Mouse (Mus musculus) layer of hippocampus, adult 9-10 months (tissue): ENCODE data around the gene Mpp4.
A peak's percentile ranks its signal among the peaks of the same experiment; 100 is the strongest.

Source experiments
- DNase-seq: peaks from one replicate; pipeline ENCODE4 v3.0.0; 2022; ENCODE audit warnings: low spot score

Mpp4 gene

GRCm38 (mm10) chr1:59167654-59168425 is 4.7 kb upstream of the Mpp4 start:
- DNase-seq, result no peak

GRCm38 (mm10) chr1:59166232-59166905 is 3.2 kb upstream of the Mpp4 start:
- DNase-seq, result no peak

- no peak for DNase-seq
These were observed 729 bp upstream of the Mpp4 start for GRCm38 (mm10) chr1:59163918-59164317.

DNA sequence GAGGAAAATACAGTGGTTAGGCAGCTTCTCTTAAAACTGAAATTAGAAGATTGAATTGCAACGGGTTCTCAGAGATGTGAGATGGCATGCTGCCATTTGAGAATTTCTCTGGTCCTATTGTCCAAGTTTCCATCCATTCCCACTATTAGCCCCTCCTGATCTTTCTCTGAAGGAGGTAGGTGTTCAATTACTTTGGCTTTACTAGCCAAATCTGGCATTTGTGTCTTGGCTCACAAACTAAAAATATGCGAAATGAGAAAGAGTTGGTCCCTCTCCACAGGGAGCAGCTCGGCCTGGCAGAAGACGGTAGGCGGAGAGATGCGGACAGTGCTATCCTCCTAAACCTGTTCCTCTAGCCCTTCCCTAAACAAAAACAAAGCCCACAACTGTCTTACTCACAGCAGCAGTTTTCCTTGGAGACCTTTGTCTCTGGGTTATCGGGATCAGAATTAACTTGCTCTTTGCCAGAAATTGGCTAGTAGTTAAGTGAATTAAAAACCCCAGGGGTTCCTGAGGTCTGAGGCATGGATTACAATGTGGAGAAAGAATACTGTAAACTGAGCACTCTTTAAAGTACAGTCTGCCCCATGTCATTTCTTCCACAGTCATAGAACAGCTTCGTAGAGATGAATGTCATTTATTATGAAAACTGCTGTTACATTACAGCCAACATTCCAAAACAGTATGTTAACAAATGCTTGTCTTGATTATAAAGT is 722 bp downstream of the Mpp4 start:
- DNase-seq, result no peak

GRCm38 (mm10) chr1:59161396-59161795 is 1.8 kb downstream of the Mpp4 start:
- no peak for DNase-seq

DNA sequence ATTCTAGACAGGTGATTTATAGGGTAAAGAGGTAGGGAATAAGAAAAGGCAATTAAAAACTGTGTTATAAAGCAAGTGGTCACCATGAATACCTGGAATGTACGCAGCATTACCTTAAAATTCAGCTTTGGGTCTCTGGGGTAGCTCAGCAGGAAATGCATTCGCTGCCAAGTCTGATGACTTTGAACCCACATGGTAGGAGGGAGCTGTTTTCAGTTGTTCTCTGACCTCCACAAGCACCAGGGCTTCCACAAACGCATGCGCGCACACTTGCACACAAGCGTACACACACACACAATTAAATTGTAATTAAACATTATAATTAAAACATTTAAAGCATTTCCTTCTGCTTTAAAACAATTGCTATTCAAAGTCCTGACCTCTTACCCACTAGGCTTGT is 2.3 kb downstream of the Mpp4 start:
- DNase-seq, result no peak

DNA sequence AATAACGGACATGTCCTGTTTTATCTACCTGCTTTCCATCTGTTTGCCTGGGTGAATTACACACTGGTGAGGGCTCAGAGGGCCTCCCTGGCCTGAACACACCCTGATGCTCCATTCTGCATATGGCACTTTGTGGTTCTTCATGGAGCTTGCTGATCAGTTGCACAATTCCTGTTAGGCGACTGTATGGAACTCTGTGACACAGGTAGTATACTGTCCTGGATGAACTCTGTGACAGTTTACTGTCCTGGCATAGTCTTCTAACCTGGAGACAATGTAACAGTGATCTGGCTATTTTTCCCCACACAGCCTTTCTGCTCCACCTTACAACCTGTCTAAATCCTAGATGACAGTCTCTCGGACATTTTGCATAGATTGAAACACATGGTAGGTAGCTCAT is 4.1 kb downstream of the Mpp4 start:
- no peak for DNase-seq

DNA sequence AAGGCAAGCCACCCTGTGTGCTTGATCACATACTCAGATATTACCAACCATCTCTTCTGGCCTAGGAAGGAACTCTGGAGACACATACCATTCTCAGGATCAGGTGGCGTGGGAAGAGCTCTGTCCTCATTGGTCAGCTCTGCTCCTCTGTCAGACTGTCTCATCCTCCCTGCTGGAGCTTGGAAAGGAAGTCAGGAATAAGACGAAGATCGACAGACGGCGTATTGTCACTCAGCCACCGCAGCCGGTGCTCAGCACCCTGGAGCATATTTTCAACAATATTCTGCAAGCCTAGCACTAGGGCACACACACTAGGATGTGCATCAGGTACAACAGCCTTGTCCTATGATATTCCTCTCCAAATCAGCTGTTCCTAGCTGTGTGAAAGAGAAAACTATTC is 4.7 kb downstream of the Mpp4 start:
- no peak for DNase-seq

DNA sequence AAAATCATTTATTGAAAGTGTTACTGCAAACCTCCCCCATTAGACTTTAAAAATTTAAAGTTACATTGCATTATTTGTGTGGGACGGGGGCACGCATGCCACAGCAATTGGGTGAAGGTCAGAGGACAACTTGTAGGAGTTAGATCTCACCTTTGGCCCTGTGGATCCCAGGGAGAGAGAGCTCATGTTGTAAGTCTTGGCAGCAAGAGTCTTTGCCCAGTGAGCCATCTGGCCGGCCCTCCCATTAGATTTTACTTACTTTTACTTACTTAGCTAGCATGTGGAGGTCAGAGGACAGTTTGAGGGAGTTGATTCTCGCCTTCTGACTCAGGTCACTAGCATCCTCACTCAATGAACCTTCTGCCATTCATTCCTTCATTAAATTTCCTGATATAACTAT is 5.3 kb downstream of the Mpp4 start:
- no peak for DNase-seq

GRCm38 (mm10) chr1:59152346-59152745 is 10.8 kb downstream of the Mpp4 start:
- no peak for DNase-seq

GRCm38 (mm10) chr1:59150542-59150941 is 12.6 kb downstream of the Mpp4 start:
- DNase-seq, result no peak

- DNase-seq, result no peak
These were observed 18.6 kb downstream of the Mpp4 start for GRCm38 (mm10) chr1:59144543-59144942.

- DNase-seq, result no peak
These were observed 20.4 kb downstream of the Mpp4 start for GRCm38 (mm10) chr1:59142809-59143208.

DNA sequence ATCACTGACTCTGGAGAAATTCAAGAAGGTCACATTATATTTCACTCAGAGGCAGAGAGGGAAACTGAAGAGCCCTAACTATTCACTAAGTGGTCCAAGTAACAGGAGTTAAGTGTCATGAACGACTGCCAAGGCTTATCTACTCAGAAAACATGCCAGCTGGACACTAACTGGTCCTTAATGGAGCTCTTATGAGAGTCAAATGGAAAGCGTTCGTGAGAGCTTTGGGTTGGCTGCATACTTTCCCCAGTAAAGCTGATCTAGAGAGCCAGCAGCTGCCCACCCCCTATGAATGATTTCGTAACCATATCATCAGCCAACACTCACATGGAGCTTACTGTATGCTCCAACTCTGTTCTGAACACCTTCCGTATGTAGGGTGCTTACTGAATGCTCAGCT is 28.8 kb downstream of the Mpp4 start:
- no peak for DNase-seq

DNA sequence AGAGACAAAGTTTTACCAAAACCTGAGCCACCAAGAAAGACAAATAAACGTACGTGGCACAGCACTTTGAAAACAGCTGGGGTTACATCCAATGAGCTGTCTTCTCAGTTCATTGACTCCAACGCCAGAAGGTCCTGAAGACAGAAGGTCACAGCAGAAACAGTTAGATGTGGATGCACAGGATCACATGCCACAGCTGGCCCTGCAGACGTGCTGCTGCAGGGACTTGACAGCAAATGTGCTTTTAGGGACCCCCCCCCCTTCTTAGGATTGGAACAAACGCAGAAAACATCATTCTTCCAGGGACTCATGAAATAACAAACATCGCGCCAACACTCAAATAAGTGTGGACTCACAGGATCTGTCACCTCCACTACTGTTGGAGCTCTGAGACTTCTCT is 34.3 kb downstream of the Mpp4 start:
- DNase-seq, result no peak

DNA sequence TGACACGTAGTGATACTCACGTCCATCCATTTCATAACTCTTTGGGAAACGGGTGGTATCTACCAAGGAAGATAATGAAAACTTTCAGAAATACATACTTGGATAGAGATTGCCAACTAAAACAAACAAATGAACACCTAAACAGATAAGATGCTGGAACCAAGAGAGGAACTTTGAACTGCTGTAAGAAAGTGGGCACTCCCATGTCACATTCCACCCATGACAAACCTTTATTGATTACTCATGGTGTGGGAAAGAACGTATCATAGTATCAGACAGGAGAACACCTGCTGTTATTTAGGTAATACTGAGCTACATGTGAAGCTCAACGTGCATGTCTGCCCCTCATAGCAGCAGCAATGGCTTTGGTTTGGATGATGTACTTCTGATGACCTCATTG is 37.6 kb downstream of the Mpp4 start:
- no peak for DNase-seq

- DNase-seq, result peak; percentile 54
These were observed 43.3 kb downstream of the Mpp4 start, which contains the start of gene Tmem237 for GRCm38 (mm10) chr1:59119720-59120457. TSS of gene Tmem237 (minus strand) at chr1:59120408.

- DNase-seq, result no peak
These were observed 52.7 kb downstream of the Mpp4 start for GRCm38 (mm10) chr1:59110524-59110923.

- DNase-seq, result no peak
These were observed 61.1 kb downstream of the Mpp4 start for GRCm38 (mm10) chr1:59102071-59102470.

DNA sequence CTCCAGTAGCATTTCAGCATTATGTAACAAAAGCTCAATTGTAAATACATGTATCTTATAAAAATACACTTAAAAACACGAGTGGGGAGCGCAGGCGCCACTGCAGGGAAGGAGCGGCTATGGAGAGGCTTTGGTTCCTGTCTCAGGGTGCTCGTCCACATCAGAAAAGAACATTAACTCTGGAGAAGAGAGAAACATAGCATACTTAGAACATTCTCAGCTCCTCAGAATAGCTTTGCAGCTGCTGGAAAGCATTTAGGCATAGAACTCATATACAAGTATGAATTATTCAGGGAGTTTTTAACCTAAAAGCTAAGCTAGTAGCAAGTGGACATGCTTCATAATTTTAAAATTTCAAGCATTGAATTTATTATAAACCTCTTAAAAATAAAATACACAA is 62.2 kb downstream of the Mpp4 start:
- DNase-seq, result no peak

DNA sequence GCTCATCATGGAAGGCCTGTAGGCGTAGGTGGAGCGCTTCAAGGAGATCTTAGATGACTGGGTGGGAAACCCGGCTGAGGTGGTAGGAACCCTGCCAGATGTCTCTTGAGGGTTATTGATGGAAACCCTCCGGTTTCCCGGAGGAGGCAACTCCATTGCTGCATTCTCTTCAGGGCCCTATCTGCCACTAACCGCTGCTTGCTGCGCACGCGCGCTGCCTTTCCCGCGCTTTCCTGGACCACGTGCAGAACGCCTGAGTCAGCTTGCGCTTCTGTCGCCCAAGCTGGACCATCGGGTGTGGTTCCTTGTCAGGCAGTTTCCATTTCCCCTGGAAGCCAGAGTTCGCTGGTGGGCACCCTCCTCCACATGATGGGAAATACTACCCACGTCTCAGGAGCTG is 68.5 kb downstream of the Mpp4 start, which contains the start of gene C2cd6:
C2cd6 (minus strand) TSS at position 196 of the 400 bp plus-strand sequence.
- no peak for DNase-seq
